Mouse (Mus musculus): ENCODE measurements around the gene Pla2g2c.

Pla2g2c gene

DNA sequence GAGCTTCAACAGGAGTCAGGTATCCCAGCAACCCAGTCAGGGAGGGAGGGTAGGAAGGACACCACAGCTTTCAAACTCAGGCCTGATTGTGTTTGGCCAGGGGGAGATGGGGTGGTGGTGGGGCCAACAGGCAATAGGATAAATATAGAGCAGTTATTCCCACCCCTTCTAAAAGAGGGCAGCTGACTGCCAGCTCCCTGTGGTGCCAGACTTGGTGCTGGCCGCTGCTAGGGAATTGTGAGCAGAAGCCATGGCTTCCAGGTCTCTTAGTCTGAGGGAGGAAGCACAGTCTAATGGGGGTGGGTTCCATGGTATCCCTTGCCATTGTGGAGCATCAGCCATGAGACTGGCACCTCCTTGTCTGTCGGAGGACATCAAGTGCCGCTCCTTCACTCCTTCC, 29.0 kb downstream of the Pla2g2c start:
- no peaks in the 10 kb centered on the region for H3K36me3 ChIP-seq (ENCODE audit: control insufficient read depth, insufficient read depth, low read length, poor library complexity, severe bottlenecking)
- H3K27me3 ChIP-seq (ENCODE audit: control insufficient read depth, insufficient read depth, low read length, poor library complexity, severe bottlenecking): no peaks in the 10 kb centered on the region
- DNase-seq (ENCODE audit: low read depth, low spot score): no peak

GRCm38 (mm10) chr4:138754432-138754831, 29.8 kb downstream of the Pla2g2c start:
- no peaks in the 10 kb centered on the region for H3K36me3 ChIP-seq (ENCODE audit: control insufficient read depth, insufficient read depth, low read length, poor library complexity, severe bottlenecking)
- no peaks in the 10 kb centered on the region for H3K27me3 ChIP-seq (ENCODE audit: control insufficient read depth, insufficient read depth, low read length, poor library complexity, severe bottlenecking)
- DNase-seq (ENCODE audit: low read depth, low spot score): no peak

DNA sequence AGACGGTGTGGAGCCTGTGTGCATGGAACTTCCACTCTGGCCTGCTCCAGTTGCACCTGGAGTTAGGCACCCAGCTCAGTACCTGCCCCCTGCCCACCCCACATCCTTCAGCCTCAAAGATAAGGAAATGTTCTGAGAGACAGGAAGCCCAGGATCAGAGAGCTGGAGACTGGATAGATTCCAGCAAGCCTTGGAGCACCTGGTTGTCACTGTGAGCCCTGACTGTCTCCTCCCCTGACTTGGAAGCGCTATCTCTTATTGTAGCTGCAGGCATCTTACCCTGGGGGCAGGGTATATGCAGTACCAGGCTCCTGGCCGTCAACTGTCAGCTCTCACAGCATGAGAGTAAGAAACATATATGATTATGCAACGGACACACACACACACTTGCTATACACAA, 30.8 kb downstream of the Pla2g2c start:
- H3K36me3 ChIP-seq (ENCODE audit: control insufficient read depth, insufficient read depth, low read length, poor library complexity, severe bottlenecking): no peaks in the 10 kb centered on the region
- no peak for DNase-seq (ENCODE audit: low read depth, low spot score)
- no peaks in the 10 kb centered on the region for H3K27me3 ChIP-seq (ENCODE audit: control insufficient read depth, insufficient read depth, low read length, poor library complexity, severe bottlenecking)

- Histone ChIP-seq H3K36me3 (ENCODE audit: control insufficient read depth, insufficient read depth, low read length, poor library complexity, severe bottlenecking) (no peaks in the 10 kb centered on the region), H3K27me3 (ENCODE audit: control insufficient read depth, insufficient read depth, low read length, poor library complexity, severe bottlenecking) (no peaks in the 10 kb centered on the region)
- no peak for DNase-seq (ENCODE audit: low read depth, low spot score)
These were observed 31.4 kb downstream of the Pla2g2c start for GRCm38 (mm10) chr4:138755983-138756382.

DNA sequence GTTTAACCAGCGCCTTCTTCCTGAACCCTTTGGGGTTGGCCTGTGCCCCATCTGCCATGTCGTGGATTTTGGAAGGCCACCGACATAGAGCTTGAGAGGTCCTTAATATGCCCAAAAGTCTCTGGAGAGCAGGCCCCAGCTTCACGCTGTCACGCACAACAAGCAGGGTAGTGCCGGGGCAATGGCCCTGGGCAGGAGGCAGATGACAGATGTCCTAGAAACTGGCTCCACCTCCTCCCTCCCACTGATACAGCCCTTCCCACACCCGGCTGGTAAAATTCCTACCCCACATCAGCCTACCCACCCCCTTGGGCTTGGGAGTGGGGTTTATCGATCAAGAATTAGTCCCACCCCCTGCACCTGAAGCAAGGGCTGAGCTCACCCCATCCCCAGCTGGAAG, 32.8 kb downstream of the Pla2g2c start, which contains the start of gene Pla2g2f:
TSS of gene Pla2g2f (minus strand) at position 211 of the 400 bp plus-strand sequence.
- H3K27me3 ChIP-seq (ENCODE audit: control insufficient read depth, insufficient read depth, low read length, poor library complexity, severe bottlenecking): no peaks in the 10 kb centered on the region
- no peak for DNase-seq (ENCODE audit: low read depth, low spot score)

DNA sequence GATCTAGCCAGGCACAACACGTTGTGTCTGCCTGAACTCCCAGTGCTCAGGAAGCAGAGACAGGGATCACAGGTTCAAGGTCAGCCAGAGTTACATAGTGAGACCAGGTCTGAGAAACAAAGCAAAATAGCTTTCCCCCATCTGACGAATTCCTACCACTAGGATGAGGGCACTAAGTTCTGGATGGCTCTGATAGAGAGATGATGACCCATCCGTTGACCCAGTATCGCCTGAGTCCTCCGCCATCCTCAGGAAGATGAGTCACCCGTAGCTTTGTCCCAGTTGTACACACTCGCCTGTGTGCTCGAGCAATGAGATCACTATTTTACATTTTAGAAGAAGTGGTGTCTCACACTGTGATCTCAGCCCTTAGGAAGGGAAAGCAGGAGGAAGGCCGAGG, 37.7 kb downstream of the Pla2g2c start:
- no peak for DNase-seq (ENCODE audit: low read depth, low spot score)
- Histone ChIP-seq H3K27me3 (ENCODE audit: control insufficient read depth, insufficient read depth, low read length, poor library complexity, severe bottlenecking) (no peaks in the 10 kb centered on the region), H3K36me3 (ENCODE audit: control insufficient read depth, insufficient read depth, low read length, poor library complexity, severe bottlenecking) (no peaks in the 10 kb centered on the region)

More for the DNA sequence above, 32.8 kb downstream of the Pla2g2c start, which contains the start of gene Pla2g2f:
- no peaks in the 10 kb centered on the region for H3K36me3 ChIP-seq (ENCODE audit: control insufficient read depth, insufficient read depth, low read length, poor library complexity, severe bottlenecking)

DNA sequence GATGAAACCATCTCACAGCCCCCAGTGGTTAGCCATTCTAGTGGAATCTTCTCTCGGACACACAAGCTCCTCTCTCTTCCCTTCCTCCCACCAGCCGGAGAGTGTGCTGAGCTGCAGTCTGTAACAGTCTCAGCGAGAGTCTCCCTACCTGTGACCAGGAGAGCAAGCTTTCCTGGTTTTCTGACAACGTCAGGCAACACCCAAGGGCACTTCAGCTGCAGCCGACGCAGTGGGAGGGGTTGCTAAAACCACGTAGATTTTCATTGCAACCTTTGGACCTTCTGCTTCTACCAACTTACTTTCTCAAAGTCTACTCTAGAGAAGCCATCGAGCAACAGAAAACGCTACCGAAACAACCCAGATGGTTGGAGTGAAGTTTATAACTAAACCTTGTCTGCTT, 47.4 kb downstream of the Pla2g2c start:
- H3K27me3 ChIP-seq (ENCODE audit: control insufficient read depth, insufficient read depth, low read length, poor library complexity, severe bottlenecking): no peaks in the 10 kb centered on the region
- DNase-seq (ENCODE audit: low read depth, low spot score): no peak

DNA sequence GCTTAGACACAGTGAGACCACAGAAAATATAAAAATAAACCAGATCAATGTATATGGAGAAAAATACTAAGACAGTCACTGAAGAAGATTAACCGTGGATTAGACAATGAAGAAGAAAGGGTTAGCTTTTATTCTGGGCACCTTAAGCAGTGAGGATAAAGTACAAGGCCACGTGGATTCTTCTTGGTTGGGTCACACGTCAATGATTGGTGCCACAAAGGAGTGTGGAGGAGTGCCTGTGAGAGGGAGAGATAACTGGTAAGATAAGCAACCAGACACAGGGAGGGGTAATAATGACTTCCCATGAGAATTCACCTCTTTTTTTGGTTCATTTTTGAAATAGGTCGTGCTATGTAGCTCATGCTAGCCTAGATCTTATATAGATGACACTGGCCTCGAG, 47.8 kb downstream of the Pla2g2c start:
- no peak for DNase-seq (ENCODE audit: low read depth, low spot score)
- H3K36me3 ChIP-seq (ENCODE audit: control insufficient read depth, insufficient read depth, low read length, poor library complexity, severe bottlenecking): no peaks in the 10 kb centered on the region

More for the DNA sequence above, 47.4 kb downstream of the Pla2g2c start:
- H3K36me3 ChIP-seq (ENCODE audit: control insufficient read depth, insufficient read depth, low read length, poor library complexity, severe bottlenecking): no peaks in the 10 kb centered on the region

DNA sequence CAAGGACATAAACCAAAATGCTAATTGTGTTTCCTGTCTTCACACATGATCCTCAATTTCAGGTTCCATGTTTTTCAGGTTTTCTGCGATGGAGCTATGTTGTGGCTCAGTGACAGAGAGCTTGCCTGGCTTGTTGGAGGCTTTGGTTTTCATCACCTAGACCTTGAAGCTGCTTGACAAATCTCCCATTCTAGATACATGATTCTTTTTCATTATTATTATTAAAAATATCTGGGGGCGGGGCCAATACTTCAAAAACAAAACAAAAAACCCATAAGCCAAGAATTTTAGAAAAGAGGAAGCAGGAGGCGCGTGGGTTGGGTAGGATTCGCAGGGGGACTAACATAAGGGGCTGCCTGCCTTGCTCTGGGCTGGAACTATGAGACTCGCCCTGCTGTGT, 50.8 kb downstream of the Pla2g2c start, which contains the start of gene Pla2g2d:
TSS of gene Pla2g2d (plus strand) at position 301 of the 400 bp plus-strand sequence.
- Histone ChIP-seq H3K36me3 (ENCODE audit: control insufficient read depth, insufficient read depth, low read length, poor library complexity, severe bottlenecking) (no peaks in the 10 kb centered on the region), H3K27me3 (ENCODE audit: control insufficient read depth, insufficient read depth, low read length, poor library complexity, severe bottlenecking) (no peaks in the 10 kb centered on the region)
- no peak for DNase-seq (ENCODE audit: low read depth, low spot score)

More for the DNA sequence above, 47.8 kb downstream of the Pla2g2c start:
- H3K27me3 ChIP-seq (ENCODE audit: control insufficient read depth, insufficient read depth, low read length, poor library complexity, severe bottlenecking): no peaks in the 10 kb centered on the region

GRCm38 (mm10) chr4:138777417-138778407, 53.1 kb downstream of the Pla2g2c start:
- no peaks in the 10 kb centered on the region for H3K36me3 ChIP-seq (ENCODE audit: control insufficient read depth, insufficient read depth, low read length, poor library complexity, severe bottlenecking)
- DNase-seq (ENCODE audit: low read depth, low spot score): no peak
- no peaks in the 10 kb centered on the region for H3K27me3 ChIP-seq (ENCODE audit: control insufficient read depth, insufficient read depth, low read length, poor library complexity, severe bottlenecking)

- DNase-seq (ENCODE audit: low read depth, low spot score): no peak
- Histone ChIP-seq H3K27me3 (ENCODE audit: control insufficient read depth, insufficient read depth, low read length, poor library complexity, severe bottlenecking) (no peaks in the 10 kb centered on the region), H3K36me3 (ENCODE audit: control insufficient read depth, insufficient read depth, low read length, poor library complexity, severe bottlenecking) (no peaks in the 10 kb centered on the region)
These were observed 55.7 kb downstream of the Pla2g2c start for GRCm38 (mm10) chr4:138780300-138780699.

GRCm38 (mm10) chr4:138782098-138782497, 57.5 kb downstream of the Pla2g2c start:
- Histone ChIP-seq H3K36me3 (ENCODE audit: control insufficient read depth, insufficient read depth, low read length, poor library complexity, severe bottlenecking) (no peaks in the 10 kb centered on the region), H3K27me3 (ENCODE audit: control insufficient read depth, insufficient read depth, low read length, poor library complexity, severe bottlenecking) (no peaks in the 10 kb centered on the region)
- DNase-seq (ENCODE audit: low read depth, low spot score): no peak

DNA sequence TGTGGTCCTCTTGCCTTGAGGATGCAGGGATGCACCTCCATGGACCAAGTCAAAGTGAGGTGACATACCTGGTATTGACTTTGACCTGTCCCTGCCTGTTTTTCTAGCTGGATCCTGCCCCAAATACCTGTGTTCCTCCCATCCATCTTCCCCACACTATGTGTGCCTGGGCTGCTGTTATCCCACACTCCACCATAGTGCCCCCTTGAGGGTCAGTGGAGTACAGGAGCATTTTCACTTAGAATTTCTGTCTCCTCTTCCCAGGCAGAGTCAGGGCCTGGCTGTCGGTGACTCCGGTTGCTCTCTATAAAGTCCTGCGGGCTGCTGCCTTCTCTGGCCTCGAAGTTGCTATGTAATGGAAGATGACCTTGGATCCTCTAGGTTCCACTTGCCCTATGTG, 61.1 kb downstream of the Pla2g2c start:
- no peak for DNase-seq (ENCODE audit: low read depth, low spot score)
- H3K36me3 ChIP-seq (ENCODE audit: control insufficient read depth, insufficient read depth, low read length, poor library complexity, severe bottlenecking): no peaks in the 10 kb centered on the region
- no peaks in the 10 kb centered on the region; the same call in 1 of the 2 replicates for H3K27me3 ChIP-seq (ENCODE audit: control insufficient read depth, insufficient read depth, low read length, poor library complexity, severe bottlenecking)

DNA sequence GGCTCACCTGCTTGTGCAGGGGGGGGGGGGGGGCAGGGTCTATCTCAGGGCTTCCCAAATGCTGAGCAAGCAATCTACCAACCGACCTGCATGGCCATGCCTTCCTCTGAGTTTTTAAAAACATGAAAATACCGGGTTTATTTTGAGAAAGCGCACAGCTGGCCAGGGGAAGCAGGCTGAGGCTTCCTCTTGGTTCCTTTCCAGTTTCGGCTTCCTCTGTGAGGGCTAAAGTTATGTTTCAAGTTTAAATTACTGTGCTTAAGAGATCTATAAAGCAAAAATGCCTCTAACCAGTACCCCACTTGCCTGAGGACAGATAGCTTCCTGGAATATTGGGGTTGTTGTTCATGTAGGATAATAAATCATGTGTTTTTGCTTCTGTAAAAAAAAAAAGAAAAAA, 61.5 kb downstream of the Pla2g2c start:
- no peak for DNase-seq (ENCODE audit: low read depth, low spot score)
- Histone ChIP-seq H3K27me3 (ENCODE audit: control insufficient read depth, insufficient read depth, low read length, poor library complexity, severe bottlenecking) (no peaks in the 10 kb centered on the region; the same call in 1 of the 2 replicates), H3K36me3 (ENCODE audit: control insufficient read depth, insufficient read depth, low read length, poor library complexity, severe bottlenecking) (no peaks in the 10 kb centered on the region)

DNA sequence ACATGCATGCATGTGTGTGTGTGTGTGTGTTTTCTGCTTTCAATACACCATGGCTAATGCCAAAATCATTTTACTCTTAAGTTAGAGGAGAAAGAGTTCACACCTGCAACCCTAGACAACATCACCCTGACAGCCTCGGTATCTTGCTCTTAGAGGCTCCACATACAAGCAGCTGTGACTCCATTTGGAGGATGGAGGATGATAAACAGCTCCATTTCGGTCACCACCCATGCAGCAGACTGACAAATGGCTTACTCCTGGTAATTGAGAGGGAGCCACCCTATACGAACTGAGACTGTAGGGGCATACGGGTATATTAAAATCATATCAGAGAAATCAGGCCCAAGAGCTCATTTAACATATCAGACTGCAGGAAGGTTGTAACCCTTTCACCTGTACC, 63.8 kb downstream of the Pla2g2c start:
- no peak for DNase-seq (ENCODE audit: low read depth, low spot score)
- Histone ChIP-seq H3K27me3 (ENCODE audit: control insufficient read depth, insufficient read depth, low read length, poor library complexity, severe bottlenecking) (no peaks in the 10 kb centered on the region; the same call in 1 of the 2 replicates), H3K36me3 (ENCODE audit: control insufficient read depth, insufficient read depth, low read length, poor library complexity, severe bottlenecking) (no peaks in the 10 kb centered on the region)
